Mouse (Mus musculus) E14TG2a.4 (cell line): ENCODE measurements at regions not wholly inside any gene's neighbourhood (a gene's known extent, or its start where the extent isn't known, plus 50 kb on each side); places are given as distances from the start of the nearest gene placed in this dataset.

ENCODE experiments used
- CTCF ChIP-seq: conservative IDR thresholded peaks from 2 replicates; pipeline ENCODE4 v1.5.1; 2014; ENCODE audit warnings: low read length
- NANOG ChIP-seq: IDR thresholded peaks from 2 replicates; pipeline ENCODE4 v1.6.1; 2014; ENCODE audit warnings: borderline replicate concordance, low read length, mixed read lengths
- POU5F1 ChIP-seq: IDR thresholded peaks from 2 replicates; pipeline ENCODE4 v1.6.1; 2014; ENCODE audit warnings: low read length, borderline replicate concordance

DNA sequence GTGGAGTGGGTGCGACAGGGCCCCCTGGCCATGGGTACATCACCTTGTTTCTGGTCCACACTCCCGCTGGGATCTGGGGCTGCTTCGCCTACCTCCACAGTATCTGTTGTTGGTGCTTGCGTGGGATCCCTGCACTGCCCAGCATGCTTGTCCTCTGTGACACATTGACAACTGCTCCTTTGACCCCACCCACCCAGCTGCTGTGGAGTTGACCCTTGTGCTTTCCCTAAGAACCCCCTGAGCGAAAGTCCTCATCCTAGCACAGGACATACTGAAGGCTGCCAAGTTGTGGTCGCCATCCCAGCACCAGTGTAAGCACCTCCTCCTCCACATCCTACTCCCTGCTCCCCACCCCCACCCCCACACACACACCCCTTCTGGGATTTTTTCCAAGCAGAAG is 63.6 kb upstream of the Dio3 start:
- no peak for TF ChIP-seq CTCF
- TF ChIP-seq NANOG, result no peak
- no peak for TF ChIP-seq POU5F1
